Mouse (Mus musculus): Measurements from ENCODE around the gene Fst.

DNA sequence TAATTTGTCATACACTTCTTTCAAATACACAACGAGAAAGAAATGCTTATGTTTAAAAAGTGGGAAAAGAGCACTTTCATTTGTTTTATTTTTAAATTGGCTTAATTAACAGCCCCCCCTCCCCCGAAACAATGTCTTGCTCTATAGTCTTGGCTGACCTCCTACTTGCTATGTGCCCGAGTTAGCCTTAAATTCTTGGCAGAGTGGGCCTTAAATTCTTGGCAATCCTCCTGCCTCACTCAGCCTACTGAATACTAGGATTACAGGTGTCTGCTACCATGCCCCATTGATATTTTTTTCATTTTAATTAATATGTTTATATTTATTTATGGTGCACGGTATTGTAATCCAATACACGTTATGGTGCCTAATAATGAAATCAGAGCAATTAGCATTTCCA is 26.3 kb downstream of the Fst start:
- no peak for TF ChIP-seq CTCF (IDR thresholded peaks at IDR 0.05; ENCODE audit: borderline replicate concordance, control insufficient read depth, extremely low read depth, insufficient read depth, low read length, poor library complexity)
- no peak for TF ChIP-seq POLR2A (IDR thresholded peaks at IDR 0.05; ENCODE audit: control insufficient read depth, extremely low read depth, insufficient read depth, low read length, poor library complexity)

Data from thymus, adult 2 months (tissue).